Mouse (Mus musculus) spleen, adult 2 months (tissue): ENCODE data around the gene Parvb.

Experiments used
- CTCF ChIP-seq: fragments of 200-500 bp; IDR thresholded peaks from 2 replicates; pipeline ENCODE4 v1.5.1; 2011; ENCODE audit warnings: mild to moderate bottlenecking, inconsistent platforms; ENCODE audit not compliant: insufficient read depth, insufficient read length, insufficient replicate concordance; ENCODE audit errors: extremely low read depth
- POLR2A ChIP-seq: fragments of 200-500 bp; IDR thresholded peaks from 2 replicates; pipeline ENCODE4 v1.6.1; 2011; ENCODE audit warnings: low read depth, low read length, inconsistent platforms

DNA sequence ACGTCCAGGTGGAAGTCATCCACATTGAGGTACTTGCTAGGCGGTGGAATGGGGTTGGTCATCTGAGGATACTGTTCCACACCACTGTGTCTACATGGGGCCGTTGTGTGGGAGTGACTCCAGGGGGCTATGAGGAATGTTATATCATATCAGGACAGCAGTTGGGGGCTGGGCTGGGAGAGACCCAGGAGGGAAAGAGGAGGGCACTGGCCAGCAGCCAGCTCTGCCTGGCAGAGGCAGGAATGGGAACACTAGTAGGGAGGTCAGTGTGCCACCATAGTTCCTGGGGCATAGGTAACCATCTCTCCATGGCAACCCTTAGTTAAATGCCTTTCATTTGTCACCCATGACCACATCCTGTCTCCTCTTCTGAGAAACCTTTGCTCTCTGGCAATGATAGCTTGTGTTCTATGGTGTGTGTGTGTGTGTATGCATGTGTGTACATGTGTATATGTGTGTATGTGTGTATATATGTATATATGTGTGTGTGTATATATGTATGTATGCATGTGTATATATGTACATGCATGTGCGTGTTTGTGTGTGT lies 99.3 kb downstream of the Parvb start:
- TF ChIP-seq CTCF (no peak), POLR2A (no peak)
